Mouse (Mus musculus): Measurements from ENCODE around the gene Senp7. TPM values are rescaled to one million over a fixed set of nuclear protein-coding genes. Genes with fewer than 3 reads are reported as not detected.
"Not testable (repeated sequence)": the region's sequence is repeated elsewhere in the genome, so short reads cannot be mapped to it uniquely, and the experiment has no call there.

The Senp7 gene
- total RNA-seq, 1 experiment from 2014 or later: 26.1 TPM

DNA sequence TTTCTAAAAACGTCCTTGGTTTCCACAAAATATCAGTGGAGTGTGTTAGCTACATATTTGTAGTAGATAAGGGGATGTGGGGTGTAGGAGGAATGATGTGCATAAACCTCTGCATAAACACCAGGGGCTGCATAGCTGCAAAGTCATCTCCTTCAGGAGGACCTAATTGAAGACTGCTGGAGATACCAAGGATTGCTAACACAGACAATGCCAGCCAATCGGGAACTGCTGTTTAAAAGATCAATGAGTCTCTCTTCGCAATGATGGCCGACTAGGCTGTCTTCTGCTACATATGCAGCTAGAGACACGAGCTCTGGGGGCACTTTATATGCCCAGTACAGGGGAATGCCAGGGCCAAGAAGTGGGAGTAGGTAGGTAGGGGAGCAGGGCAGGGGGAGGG lies 74.4 kb downstream of the Senp7 start:
- ATAC-seq (replicated peaks; ENCODE audit: low read depth, poor library complexity, severe bottlenecking): no peak

- no peak for ATAC-seq (replicated peaks; ENCODE audit: low read depth, poor library complexity, severe bottlenecking)
These were observed 75.9 kb downstream of the Senp7 start for GRCm38 (mm10) chr16:56124045-56124444.

- peak; percentile 90 for ATAC-seq (replicated peaks; ENCODE audit: low read depth, poor library complexity, severe bottlenecking)
These were observed 83.5 kb downstream of the Senp7 start for GRCm38 (mm10) chr16:56131666-56132065.

GRCm38 (mm10) chr16:56134149-56134548 lies 86.0 kb downstream of the Senp7 start:
- 0 out of 2 replicates have a peak, but pooled peaks have one; percentile 25 for ATAC-seq (replicated peaks; ENCODE audit: low read depth, poor library complexity, severe bottlenecking)

DNA sequence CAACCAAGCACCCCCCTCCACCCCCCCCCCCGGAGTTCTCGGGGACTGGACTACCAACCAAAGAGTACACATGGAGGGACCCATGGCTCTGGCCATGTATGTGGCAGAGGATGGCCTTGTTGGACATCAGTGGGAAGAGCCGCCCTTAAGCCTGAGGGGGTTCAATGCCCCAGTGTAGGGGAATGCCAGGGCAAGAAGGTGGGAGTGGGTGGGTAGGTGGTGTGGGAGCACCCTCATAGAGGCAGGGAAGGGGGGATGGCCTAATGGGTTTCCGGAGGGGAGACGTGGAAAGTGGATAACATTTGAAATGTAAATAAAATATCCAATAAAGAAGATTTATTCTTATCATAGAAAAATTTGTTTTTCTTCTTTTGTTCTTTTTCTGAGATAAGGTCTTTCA lies 89.5 kb downstream of the Senp7 start:
- not testable (repeated sequence) for ATAC-seq (replicated peaks; ENCODE audit: low read depth, poor library complexity, severe bottlenecking)

GRCm38 (mm10) chr16:56139921-56140320 lies 91.8 kb downstream of the Senp7 start:
- ATAC-seq (replicated peaks; ENCODE audit: low read depth, poor library complexity, severe bottlenecking): peak; percentile 62

- ATAC-seq (replicated peaks; ENCODE audit: low read depth, poor library complexity, severe bottlenecking): no peak
These were observed 96.9 kb downstream of the Senp7 start for GRCm38 (mm10) chr16:56144876-56145555.

GRCm38 (mm10) chr16:56147679-56148078 lies 99.5 kb downstream of the Senp7 start:
- 0 out of 2 replicates have a peak, but pooled peaks have one; percentile 25 for ATAC-seq (replicated peaks; ENCODE audit: low read depth, poor library complexity, severe bottlenecking)

GRCm38 (mm10) chr16:56163466-56163865 lies 115.3 kb downstream of the Senp7 start:
- no peak for ATAC-seq (replicated peaks; ENCODE audit: low read depth, poor library complexity, severe bottlenecking)

- no peak for ATAC-seq (replicated peaks; ENCODE audit: low read depth, poor library complexity, severe bottlenecking)
These were observed 122.1 kb downstream of the Senp7 start for GRCm38 (mm10) chr16:56170247-56170646.

GRCm38 (mm10) chr16:56175867-56176581 lies 127.9 kb downstream of the Senp7 start:
- 0 out of 2 replicates have a peak, but pooled peaks have one; percentile 42 for ATAC-seq (replicated peaks; ENCODE audit: low read depth, poor library complexity, severe bottlenecking)

DNA sequence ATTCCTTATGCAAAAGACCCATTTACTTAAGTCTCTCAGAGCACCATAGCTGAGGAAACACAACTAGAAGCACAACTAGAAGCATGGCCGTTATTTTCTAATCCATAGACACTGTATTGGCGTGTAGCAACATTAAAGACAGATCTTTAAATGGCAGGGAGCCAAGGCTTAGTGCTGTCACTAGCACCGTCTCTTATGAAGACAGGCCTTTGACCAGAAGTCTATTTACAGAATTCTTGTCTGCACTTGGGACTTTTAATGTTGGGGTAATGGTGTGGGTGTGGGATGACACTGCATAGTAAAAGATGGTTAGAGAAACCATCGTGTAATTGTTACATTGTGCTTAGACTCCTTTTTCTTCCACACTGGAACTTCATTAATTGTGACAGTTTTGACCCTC lies 138.7 kb downstream of the Senp7 start:
- ATAC-seq (replicated peaks; ENCODE audit: low read depth, poor library complexity, severe bottlenecking): no peak

GRCm38 (mm10) chr16:56188198-56188597 lies 140.1 kb downstream of the Senp7 start:
- no peak for ATAC-seq (replicated peaks; ENCODE audit: low read depth, poor library complexity, severe bottlenecking)

DNA sequence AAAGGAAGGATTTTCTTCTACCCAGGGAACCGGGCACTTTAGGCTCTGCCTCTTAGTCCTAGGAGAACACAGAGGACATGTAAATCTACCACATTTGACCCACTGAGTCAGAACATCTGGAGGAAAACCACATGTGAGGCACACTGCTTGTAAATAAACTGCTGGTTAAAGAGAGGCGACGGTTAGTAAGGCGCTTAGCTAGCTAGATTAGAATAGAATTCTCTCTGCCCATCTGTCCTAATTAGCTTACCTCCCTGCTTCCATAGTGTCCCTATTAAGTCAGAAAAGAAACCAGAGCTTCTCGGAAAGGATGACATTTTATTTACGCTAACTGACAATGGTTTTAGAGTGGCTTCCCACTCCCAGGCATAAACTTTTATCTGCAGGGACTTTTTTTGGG lies 155.9 kb downstream of the Senp7 start, which contains the start of gene Impg2:
Impg2 (plus strand) TSS at position 263 of the 400 bp plus-strand sequence.
- no peak for ATAC-seq (replicated peaks; ENCODE audit: low read depth, poor library complexity, severe bottlenecking)

GRCm38 (mm10) chr16:56212740-56213139 lies 164.6 kb downstream of the Senp7 start:
- ATAC-seq (replicated peaks; ENCODE audit: low read depth, poor library complexity, severe bottlenecking): no peak

DNA sequence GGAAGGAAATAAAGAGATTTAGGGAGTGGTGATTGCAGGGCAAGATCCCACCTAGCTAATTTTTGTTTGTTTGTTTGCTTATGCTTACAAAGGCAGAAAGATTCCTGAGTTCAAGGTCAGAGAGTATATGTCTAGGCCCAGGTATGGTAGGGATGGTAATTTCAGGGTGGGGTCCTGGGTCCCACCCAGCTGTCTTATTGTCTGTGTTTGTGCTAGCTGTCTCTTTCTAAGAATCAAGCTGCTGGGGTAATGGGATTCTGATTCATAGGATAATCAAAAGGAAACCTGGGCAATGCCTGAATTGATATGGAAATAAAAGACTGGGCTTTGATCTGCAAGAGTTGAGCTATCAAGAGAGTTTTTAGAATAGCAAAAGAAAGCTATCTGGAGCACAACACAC lies 179.5 kb downstream of the Senp7 start:
- ATAC-seq (replicated peaks; ENCODE audit: low read depth, poor library complexity, severe bottlenecking): no peak

GRCm38 (mm10) chr16:56229455-56229854 lies 181.3 kb downstream of the Senp7 start:
- ATAC-seq (replicated peaks; ENCODE audit: low read depth, poor library complexity, severe bottlenecking): no peak

DNA sequence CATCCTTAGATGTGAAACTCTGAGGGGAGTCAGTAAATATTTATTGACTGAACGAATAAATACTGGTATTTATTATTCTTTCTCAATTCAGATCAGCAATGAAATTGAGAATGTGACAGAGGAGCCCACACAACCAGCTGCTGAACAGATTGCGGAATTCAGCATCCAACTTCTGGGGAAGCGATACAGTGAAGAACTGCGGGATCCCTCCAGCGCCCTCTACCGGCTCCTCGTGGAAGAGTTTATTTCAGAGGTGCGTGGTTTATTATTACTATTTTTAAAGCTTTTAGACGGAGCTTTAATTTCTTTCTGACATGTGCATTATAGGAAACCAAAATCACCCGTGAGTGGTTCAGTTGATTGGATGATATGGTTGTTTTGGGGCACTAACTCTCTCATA lies 183.2 kb downstream of the Senp7 start:
- ATAC-seq (replicated peaks; ENCODE audit: low read depth, poor library complexity, severe bottlenecking): no peak

DNA sequence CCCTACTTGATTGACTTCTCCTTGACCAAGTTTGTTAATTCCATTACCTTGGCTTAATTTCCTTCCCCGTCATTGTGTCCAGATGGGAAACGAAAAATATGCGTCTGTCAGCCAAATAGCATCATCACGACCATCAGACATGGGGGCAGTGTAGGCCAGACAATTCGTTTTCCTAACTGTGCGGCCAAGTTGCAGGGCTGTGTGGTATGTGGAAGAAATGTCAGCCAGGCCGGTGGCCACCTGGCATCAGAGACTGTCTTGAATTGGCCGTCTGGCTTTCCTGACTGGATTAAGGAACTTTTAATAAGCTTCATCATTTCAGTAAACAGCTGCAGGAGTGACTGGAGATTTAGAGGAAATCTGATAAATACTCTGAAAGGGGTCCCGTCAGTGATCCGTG lies 184.6 kb downstream of the Senp7 start:
- ATAC-seq (replicated peaks; ENCODE audit: low read depth, poor library complexity, severe bottlenecking): no peak

All from common myeloid progenitor, adult 5-6 weeks (primary cell).